Mouse (Mus musculus): ENCODE results near the gene Carhsp1. TPM values are rescaled to one million over a fixed set of nuclear protein-coding genes. Genes with fewer than 3 reads are reported as not detected.

Carhsp1 gene
- polyA plus RNA-seq, 1 experiment: 80.6 TPM

GRCm38 (mm10) chr16:8700586-8700985 lies 28.6 kb upstream of the Carhsp1 start:
- Histone ChIP-seq H3K27ac (ENCODE audit: control insufficient read depth, insufficient read depth, low read depth, low read length) (no peak overlapping the region), H3K4me1 (ENCODE audit: control insufficient read depth, insufficient read depth, low read length) (no peaks in the 10 kb centered on the region), H3K36me3 (ENCODE audit: control insufficient read depth, insufficient read depth, low read length) (peaks cover 8% of the 10 kb centered on the region), H3K4me3 (ENCODE audit: control insufficient read depth, low read depth, low read length) (no peak overlapping the region), H3K27me3 (ENCODE audit: control insufficient read depth, insufficient read depth, low read length) (no peaks in the 10 kb centered on the region)
- no peak for TF ChIP-seq CTCF (IDR thresholded peaks at IDR 0.05; ENCODE audit: control insufficient read depth, insufficient read depth, insufficient replicate concordance, low read depth, low read length)
- no peak for TF ChIP-seq POLR2A (IDR thresholded peaks at IDR 0.05; ENCODE audit: control insufficient read depth, low read depth, low read length)

GRCm38 (mm10) chr16:8699556-8699955 lies 27.6 kb upstream of the Carhsp1 start:
- no peaks in the 10 kb centered on the region for H3K27me3 ChIP-seq (ENCODE audit: control insufficient read depth, insufficient read depth, low read length)
- H3K27ac ChIP-seq (ENCODE audit: control insufficient read depth, insufficient read depth, low read depth, low read length): no peak overlapping the region
- no peaks in the 10 kb centered on the region for H3K4me1 ChIP-seq (ENCODE audit: control insufficient read depth, insufficient read depth, low read length)
- H3K36me3 ChIP-seq (ENCODE audit: control insufficient read depth, insufficient read depth, low read length): peaks cover 11% of the 10 kb centered on the region
- H3K4me3 ChIP-seq (ENCODE audit: control insufficient read depth, low read depth, low read length): no peak overlapping the region
- TF ChIP-seq CTCF (IDR thresholded peaks at IDR 0.05; ENCODE audit: control insufficient read depth, insufficient read depth, insufficient replicate concordance, low read depth, low read length) (no peak), POLR2A (IDR thresholded peaks at IDR 0.05; ENCODE audit: control insufficient read depth, low read depth, low read length) (no peak)

GRCm38 (mm10) chr16:8691206-8691605 lies 19.3 kb upstream of the Carhsp1 start:
- H3K27ac ChIP-seq (ENCODE audit: control insufficient read depth, insufficient read depth, low read depth, low read length): no peak overlapping the region

GRCm38 (mm10) chr16:8689979-8690656 lies 18.2 kb upstream of the Carhsp1 start:
- no peak overlapping the region for H3K4me3 ChIP-seq (ENCODE audit: control insufficient read depth, low read depth, low read length)
- H3K27me3 ChIP-seq (ENCODE audit: control insufficient read depth, insufficient read depth, low read length): no peaks in the 10 kb centered on the region
- H3K4me1 ChIP-seq (ENCODE audit: control insufficient read depth, insufficient read depth, low read length): no peaks in the 10 kb centered on the region
- H3K36me3 ChIP-seq (ENCODE audit: control insufficient read depth, insufficient read depth, low read length): peaks cover 5% of the 10 kb centered on the region
- H3K27ac ChIP-seq (ENCODE audit: control insufficient read depth, insufficient read depth, low read depth, low read length): no peak overlapping the region
- TF ChIP-seq CTCF (IDR thresholded peaks at IDR 0.05; ENCODE audit: control insufficient read depth, insufficient read depth, insufficient replicate concordance, low read depth, low read length) (no peak), POLR2A (IDR thresholded peaks at IDR 0.05; ENCODE audit: control insufficient read depth, low read depth, low read length) (no peak)

More at GRCm38 (mm10) chr16:8691206-8691605, 19.3 kb upstream of the Carhsp1 start:
- Histone ChIP-seq H3K4me1 (ENCODE audit: control insufficient read depth, insufficient read depth, low read length) (no peaks in the 10 kb centered on the region), H3K36me3 (ENCODE audit: control insufficient read depth, insufficient read depth, low read length) (peaks cover 7% of the 10 kb centered on the region), H3K4me3 (ENCODE audit: control insufficient read depth, low read depth, low read length) (no peak overlapping the region), H3K27me3 (ENCODE audit: control insufficient read depth, insufficient read depth, low read length) (no peaks in the 10 kb centered on the region)
- TF ChIP-seq POLR2A (IDR thresholded peaks at IDR 0.05; ENCODE audit: control insufficient read depth, low read depth, low read length) (no peak), CTCF (IDR thresholded peaks at IDR 0.05; ENCODE audit: control insufficient read depth, insufficient read depth, insufficient replicate concordance, low read depth, low read length) (no peak)

- TF ChIP-seq CTCF (IDR thresholded peaks at IDR 0.05; ENCODE audit: control insufficient read depth, insufficient read depth, insufficient replicate concordance, low read depth, low read length) (no peak), POLR2A (IDR thresholded peaks at IDR 0.05; ENCODE audit: control insufficient read depth, low read depth, low read length) (no peak)
- H3K4me3 ChIP-seq (ENCODE audit: control insufficient read depth, low read depth, low read length): no peak overlapping the region
- H3K27ac ChIP-seq (ENCODE audit: control insufficient read depth, insufficient read depth, low read depth, low read length): no peak overlapping the region
- no peaks in the 10 kb centered on the region for H3K27me3 ChIP-seq (ENCODE audit: control insufficient read depth, insufficient read depth, low read length)
- H3K4me1 ChIP-seq (ENCODE audit: control insufficient read depth, insufficient read depth, low read length): no peaks in the 10 kb centered on the region
- H3K36me3 ChIP-seq (ENCODE audit: control insufficient read depth, insufficient read depth, low read length): peaks cover under 1% of the 10 kb centered on the region; the same call in 1 of the 2 replicates
Observed at GRCm38 (mm10) chr16:8687559-8688112, 15.7 kb upstream of the Carhsp1 start.

GRCm38 (mm10) chr16:8686871-8687535 lies 15.0 kb upstream of the Carhsp1 start:
- no peaks in the 10 kb centered on the region for H3K4me1 ChIP-seq (ENCODE audit: control insufficient read depth, insufficient read depth, low read length)
- TF ChIP-seq POLR2A (IDR thresholded peaks at IDR 0.05; ENCODE audit: control insufficient read depth, low read depth, low read length) (no peak), CTCF (IDR thresholded peaks at IDR 0.05; ENCODE audit: control insufficient read depth, insufficient read depth, insufficient replicate concordance, low read depth, low read length) (no peak)
- H3K27ac ChIP-seq (ENCODE audit: control insufficient read depth, insufficient read depth, low read depth, low read length): no peak overlapping the region
- no peaks in the 10 kb centered on the region; the same call in 1 of the 2 replicates for H3K36me3 ChIP-seq (ENCODE audit: control insufficient read depth, insufficient read depth, low read length)
- H3K4me3 ChIP-seq (ENCODE audit: control insufficient read depth, low read depth, low read length): no peak overlapping the region
- H3K27me3 ChIP-seq (ENCODE audit: control insufficient read depth, insufficient read depth, low read length): no peaks in the 10 kb centered on the region

GRCm38 (mm10) chr16:8686121-8686870 lies 14.3 kb upstream of the Carhsp1 start:
- H3K27ac ChIP-seq (ENCODE audit: control insufficient read depth, insufficient read depth, low read depth, low read length): no peak overlapping the region
- no peak overlapping the region for H3K4me3 ChIP-seq (ENCODE audit: control insufficient read depth, low read depth, low read length)
- H3K4me1 ChIP-seq (ENCODE audit: control insufficient read depth, insufficient read depth, low read length): no peaks in the 10 kb centered on the region
- TF ChIP-seq POLR2A (IDR thresholded peaks at IDR 0.05; ENCODE audit: control insufficient read depth, low read depth, low read length): no peak
- TF ChIP-seq CTCF (IDR thresholded peaks at IDR 0.05; ENCODE audit: control insufficient read depth, insufficient read depth, insufficient replicate concordance, low read depth, low read length): peak; percentile 64; the same call in 1 of the 2 replicates
- H3K27me3 ChIP-seq (ENCODE audit: control insufficient read depth, insufficient read depth, low read length): no peaks in the 10 kb centered on the region
- H3K36me3 ChIP-seq (ENCODE audit: control insufficient read depth, insufficient read depth, low read length): no peaks in the 10 kb centered on the region; the same call in 1 of the 2 replicates

Measured in testis, adult 2 months (tissue).